Mouse (Mus musculus) CH12.LX (cell line): Measurements from ENCODE around the gene Igf1r.

ENCODE experiments used
- CHD1 ChIP-seq: IDR thresholded peaks from 2 replicates; pipeline ENCODE4 v1.6.1; 2012; ENCODE audit warnings: low read depth, low read length, improper control_type of control experiment, inconsistent platforms
- CTCF ChIP-seq, 2 experiments: IDR thresholded peaks in 1 of 2; conservative IDR thresholded peaks in 1 of 2; 2 replicates each; pipeline ENCODE4 v1.5.1; 2011 to 2012; ENCODE audit warnings: low read depth in 2 of 2, low read length in 2 of 2, improper control_type of control experiment in 1 of 2, inconsistent platforms in 1 of 2, mild to moderate bottlenecking in 1 of 2, moderate library complexity in 1 of 2
- EP300 ChIP-seq: IDR thresholded peaks from 2 replicates; pipeline ENCODE4 v1.6.1; 2011; ENCODE audit warnings: low read length, improper control_type of control experiment
- KAT2A ChIP-seq: IDR thresholded peaks from 2 replicates; pipeline ENCODE4 v1.6.1; 2012; ENCODE audit warnings: low read length, improper control_type of control experiment, inconsistent platforms; ENCODE audit not compliant: insufficient replicate concordance
- MEF2A ChIP-seq: IDR thresholded peaks from 2 replicates; pipeline ENCODE4 v1.6.1; 2014; ENCODE audit warnings: low read depth, mild to moderate bottlenecking, inconsistent platforms, low read length, improper control_type of control experiment, borderline replicate concordance
- NRF1 ChIP-seq: IDR thresholded peaks from 2 replicates; pipeline ENCODE4 v1.6.1; 2014; ENCODE audit warnings: low read depth, mild to moderate bottlenecking, inconsistent platforms, low read length, improper control_type of control experiment, moderate library complexity
- POLR2A ChIP-seq: IDR thresholded peaks from 2 replicates; pipeline ENCODE4 v1.6.1; 2011; ENCODE audit warnings: low read depth, mild to moderate bottlenecking, improper control_type of control experiment, low read length
- ZC3H11A ChIP-seq: IDR thresholded peaks from 2 replicates; pipeline ENCODE4 v1.6.1; 2012; ENCODE audit warnings: low read depth, mild to moderate bottlenecking, inconsistent platforms, low read length, improper control_type of control experiment
- ZKSCAN1 ChIP-seq: IDR thresholded peaks from 2 replicates; pipeline ENCODE4 v1.6.1; 2012; ENCODE audit warnings: low read depth, inconsistent platforms, low read length, improper control_type of control experiment, borderline replicate concordance

- TF ChIP-seq CTCF (conservative IDR thresholded peaks at IDR 0.05 in 1 of 2, IDR thresholded peaks at IDR 0.05 in 1 of 2; ENCODE audit: low read depth in 2 of 2, low read length in 2 of 2) (no peak), EP300 (no peak), MEF2A (no peak), CHD1 (no peak), POLR2A (no peak), ZKSCAN1 (no peak), NRF1 (no peak), KAT2A (no peak), ZC3H11A (no peak)
Observed at GRCm38 (mm10) chr7:68228491-68228890, 275.9 kb downstream of the Igf1r start.
